Mouse (Mus musculus) urinary bladder, postnatal 10 days (tissue): ENCODE measurements around the gene Kremen1.

Source experiments
- DNase-seq: peaks from one replicate; pipeline ENCODE4 v3.0.0; 2022; ENCODE audit warnings: low spot score

Kremen1 gene

DNA sequence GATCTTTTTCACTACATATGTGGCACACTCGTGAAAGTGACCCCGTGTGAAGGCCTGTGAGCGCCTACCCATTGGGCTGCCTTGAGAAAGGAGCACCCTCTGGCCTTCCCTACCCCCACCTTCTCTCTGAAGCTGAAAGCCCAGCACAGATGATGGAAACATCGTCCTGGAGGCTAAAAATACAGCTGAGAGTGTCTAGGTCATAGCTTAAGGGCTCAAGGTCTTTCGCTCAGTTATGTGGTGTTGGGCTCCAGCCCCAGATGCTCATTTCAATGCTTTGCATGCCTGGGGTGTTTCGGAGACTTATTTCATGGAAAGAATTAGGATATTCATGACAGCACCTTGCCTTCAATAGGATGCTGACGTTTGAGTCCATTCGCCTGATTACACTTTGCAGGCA lies 4.4 kb upstream of the Kremen1 start:
- DNase-seq, result no peak

- no peak for DNase-seq
These were observed 1.8 kb upstream of the Kremen1 start for GRCm38 (mm10) chr11:5263078-5263730.

DNA sequence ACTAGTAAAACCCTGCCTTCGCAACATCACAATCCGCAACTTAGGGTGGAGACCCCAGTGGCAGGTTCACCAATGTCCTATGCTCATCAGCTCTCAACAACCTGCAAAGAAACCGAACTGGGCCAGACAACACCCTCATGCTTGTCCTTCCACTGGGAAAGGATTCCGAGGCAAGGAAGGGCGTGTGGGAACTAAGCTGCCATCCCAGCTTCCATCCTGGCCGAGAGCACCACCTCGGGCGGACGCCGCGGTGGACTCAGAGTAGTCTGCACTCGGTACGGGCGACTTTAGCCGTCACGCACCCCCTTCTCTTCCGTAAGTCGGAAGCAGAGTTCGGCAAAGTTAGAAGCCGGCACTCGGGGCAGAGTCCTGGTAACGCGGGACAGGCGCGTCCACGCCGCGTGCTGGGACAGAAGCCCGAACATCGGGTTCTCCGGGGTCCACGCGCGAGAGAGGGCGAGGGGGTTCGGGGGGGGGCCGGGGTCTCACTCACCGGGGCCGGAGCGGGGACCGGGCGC lies 357 bp downstream of the Kremen1 start:
- no peak for DNase-seq

- DNase-seq, result no peak
These were observed 1.3 kb downstream of the Kremen1 start for GRCm38 (mm10) chr11:5259944-5260598.

- no peak for DNase-seq
These were observed 3.3 kb downstream of the Kremen1 start for GRCm38 (mm10) chr11:5258036-5258435.

GRCm38 (mm10) chr11:5257151-5257862 lies 4.1 kb downstream of the Kremen1 start:
- DNase-seq, result no peak

GRCm38 (mm10) chr11:5255509-5256014 lies 5.8 kb downstream of the Kremen1 start:
- DNase-seq, result no peak

- DNase-seq, result no peak
These were observed 7.3 kb downstream of the Kremen1 start for GRCm38 (mm10) chr11:5254016-5254415.

DNA sequence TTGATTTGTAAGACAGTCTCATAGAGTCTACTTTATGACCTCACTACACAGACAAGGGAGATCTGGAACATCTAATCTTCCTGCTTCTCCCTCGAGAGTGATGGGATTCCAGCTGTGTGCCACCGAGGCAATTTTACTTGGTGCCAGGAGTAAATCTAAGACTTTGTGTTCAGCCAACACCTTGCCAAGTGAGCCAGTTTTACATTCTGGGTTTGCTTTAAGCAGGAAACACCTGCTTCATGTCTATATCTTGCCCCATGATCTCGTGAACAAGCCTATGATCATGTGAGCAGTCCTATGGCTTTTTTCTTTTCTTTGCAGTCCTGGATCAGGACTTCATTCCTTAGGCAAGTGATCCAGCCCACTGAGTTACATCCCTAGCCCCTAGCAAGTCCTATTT lies 7.8 kb downstream of the Kremen1 start:
- DNase-seq, result no peak

DNA sequence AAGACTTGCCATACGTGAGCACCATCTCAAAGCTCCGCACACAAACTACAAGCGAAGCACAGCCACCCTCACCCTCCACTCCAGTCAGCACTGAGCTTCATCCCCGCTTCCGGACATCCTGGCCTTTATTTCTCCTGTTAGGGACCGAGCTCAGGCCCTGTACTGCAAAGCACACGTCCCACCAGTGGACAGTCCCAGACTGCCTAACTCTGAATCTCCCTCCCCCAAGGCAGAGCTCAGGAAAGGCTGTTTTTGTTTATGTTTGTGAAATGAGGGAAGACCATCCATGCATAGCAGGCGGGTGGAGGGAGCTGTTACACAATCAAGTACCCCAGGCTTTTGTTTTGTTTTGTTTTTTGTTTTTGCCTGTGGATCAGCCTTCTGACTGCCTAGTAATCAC lies 8.6 kb downstream of the Kremen1 start:
- no peak for DNase-seq

DNA sequence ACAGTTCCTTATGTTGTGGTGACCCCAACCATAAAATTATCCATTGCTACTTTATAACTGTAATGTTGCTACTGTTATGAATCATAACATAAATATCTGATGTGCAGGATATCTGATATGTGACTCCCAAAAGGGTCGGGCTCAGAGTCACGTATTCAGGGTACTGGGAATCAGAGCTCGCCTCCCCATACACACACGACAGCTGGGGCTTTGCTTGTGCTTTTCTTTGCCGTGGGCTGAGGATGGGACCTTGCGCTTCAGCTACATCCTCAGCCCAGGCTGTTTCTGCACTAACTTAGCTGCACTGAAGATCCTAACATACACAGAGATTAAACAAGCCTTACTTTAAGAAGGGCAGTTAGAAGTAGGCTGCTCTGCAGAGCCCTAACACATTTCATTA lies 10.2 kb downstream of the Kremen1 start:
- no peak for DNase-seq

- no peak for DNase-seq
These were observed 13.2 kb downstream of the Kremen1 start for GRCm38 (mm10) chr11:5248200-5248599.

DNA sequence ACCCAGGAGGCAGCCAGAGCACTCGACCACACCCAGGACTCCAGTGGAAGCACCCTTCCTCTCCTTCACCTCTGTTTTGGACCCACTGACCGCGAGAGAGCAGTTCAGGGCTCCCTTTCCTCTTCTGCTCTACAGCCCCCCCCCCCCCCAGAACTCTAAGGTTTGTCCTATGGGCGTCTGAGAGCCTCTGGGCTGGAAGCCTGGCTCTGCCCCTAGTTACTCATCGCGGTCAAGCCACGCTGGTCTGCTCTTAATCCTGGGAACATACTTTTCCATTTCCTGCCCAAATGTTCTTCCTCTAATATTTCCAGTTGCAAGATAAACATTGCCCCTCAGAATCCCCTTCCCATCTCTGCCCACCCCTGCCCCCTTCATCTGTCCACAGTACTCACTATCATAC lies 15.9 kb downstream of the Kremen1 start:
- DNase-seq, result no peak

GRCm38 (mm10) chr11:5244749-5245130 lies 16.6 kb downstream of the Kremen1 start:
- no peak for DNase-seq

GRCm38 (mm10) chr11:5243812-5244748 lies 17.3 kb downstream of the Kremen1 start:
- no peak for DNase-seq

GRCm38 (mm10) chr11:5243208-5243607 lies 18.1 kb downstream of the Kremen1 start:
- no peak for DNase-seq

GRCm38 (mm10) chr11:5242158-5242557 lies 19.2 kb downstream of the Kremen1 start:
- no peak for DNase-seq

DNA sequence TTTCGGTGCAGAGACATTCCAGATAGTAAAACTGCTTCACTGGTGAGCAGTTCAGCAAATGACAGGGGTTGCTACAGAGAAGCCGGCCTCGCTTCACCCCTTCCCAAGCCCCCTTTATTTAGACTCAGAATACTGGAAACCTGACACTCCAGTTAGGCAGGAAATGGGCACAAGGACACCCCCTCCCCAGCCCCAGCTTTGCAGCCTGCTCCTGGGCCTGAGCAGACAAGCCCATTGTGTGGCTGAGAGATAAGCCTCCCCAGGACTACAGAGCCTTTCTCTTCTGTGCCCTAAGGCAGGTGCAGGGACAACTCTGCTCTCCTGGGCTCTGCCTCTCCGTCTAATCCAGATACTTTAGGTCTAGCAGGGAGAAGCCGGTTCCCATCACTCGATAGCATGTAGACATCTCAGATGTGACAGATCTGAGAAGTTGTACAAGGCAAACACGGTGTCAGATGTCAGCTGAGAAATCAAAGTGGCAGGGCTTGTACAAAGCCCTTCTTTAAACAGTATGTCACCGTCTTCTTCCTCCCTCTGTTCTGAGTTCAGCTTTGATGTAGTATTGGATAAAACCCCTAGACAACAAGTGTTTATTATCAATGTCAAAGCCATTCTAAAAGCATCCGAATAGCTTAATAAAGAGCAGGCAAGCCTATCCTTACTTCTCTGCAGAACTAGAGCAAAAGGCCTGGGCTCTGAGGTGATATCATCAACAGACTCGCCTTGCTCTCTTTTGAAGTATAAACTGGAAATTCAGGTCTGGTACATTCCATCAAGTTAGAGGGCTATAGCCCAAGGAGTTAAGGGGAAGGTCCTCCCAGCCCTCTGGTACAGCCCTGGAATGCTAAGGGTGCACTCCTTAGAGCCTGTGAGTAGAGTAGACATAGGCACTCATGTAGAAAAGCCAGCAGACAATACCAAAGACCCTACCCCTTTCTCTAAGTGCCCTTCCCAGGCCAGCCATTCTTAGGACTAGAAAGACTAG lies 21.4 kb downstream of the Kremen1 start:
- no peak for DNase-seq

DNA sequence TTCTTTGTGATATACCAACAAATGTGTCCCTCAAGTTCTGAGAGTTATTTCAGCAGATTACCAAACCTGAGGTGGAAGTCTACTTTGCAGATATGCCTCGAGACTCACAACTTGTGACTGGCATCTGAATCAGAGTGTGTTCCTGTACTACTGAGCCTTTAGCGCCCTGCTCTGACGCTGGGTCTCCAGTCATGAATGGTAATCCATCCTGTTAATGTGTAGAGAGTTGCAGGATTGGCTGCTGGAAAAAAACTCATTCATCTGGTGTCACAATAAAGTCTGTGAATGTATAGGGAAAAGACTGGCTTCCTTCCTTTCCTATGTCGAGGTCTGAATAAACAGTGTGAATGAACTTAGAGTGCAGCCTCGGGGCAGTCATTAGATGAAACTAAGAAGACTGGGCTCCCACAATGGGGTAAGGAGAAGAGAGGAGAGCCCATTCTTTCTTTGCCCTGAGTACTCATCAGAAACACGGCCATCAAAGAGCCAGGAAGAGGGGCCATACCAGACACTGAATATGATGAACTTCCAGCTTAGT lies 41.4 kb downstream of the Kremen1 start:
- DNase-seq, result no peak

DNA sequence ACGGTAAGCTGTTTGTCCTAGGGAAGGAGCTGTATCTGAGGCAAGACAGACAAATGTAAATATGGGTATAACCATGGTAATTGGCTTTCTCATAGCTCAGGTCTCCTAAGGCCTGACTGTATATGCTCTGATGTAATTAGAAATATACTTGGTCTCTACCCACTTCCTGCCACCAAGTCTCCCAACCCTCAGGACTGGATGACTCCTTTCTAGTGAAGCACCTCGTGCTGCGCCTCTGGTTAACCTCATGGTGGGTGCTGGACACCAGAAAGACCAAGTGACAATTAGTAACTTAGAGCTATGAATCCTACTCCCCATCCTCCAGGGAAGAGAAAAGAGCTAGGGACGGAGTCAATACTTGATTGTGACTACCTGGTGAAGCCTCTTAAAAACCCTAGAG lies 42.0 kb downstream of the Kremen1 start:
- no peak for DNase-seq
